Mouse (Mus musculus): ENCODE measurements around the gene Hoxd10. TPM values are rescaled to one million over a fixed set of nuclear protein-coding genes. Genes with fewer than 3 reads are reported as not detected.

Hoxd10 gene
- 0.14 TPM in 1 of 2 replicates, not detected in the other for polyA plus RNA-seq (2014; fragmentation: Nextera tagmentation; extraction: Ambion mirVana)

- no peak within 1 kb of the TSS for H3K27ac ChIP-seq (ENCODE audit: low read depth)
- 1% methylated on average over 56 of the region's 56 CpGs for WGBS
- peak within 1 kb of the TSS; percentile 21 for H3K4me2 ChIP-seq
- H3K9ac ChIP-seq: no peak within 1 kb of the TSS; the same call in 1 of the 2 replicates
- no peaks in the 10 kb centered on the region for H3K36me3 ChIP-seq (ENCODE audit: insufficient read depth)
- peak; percentile 74 for ATAC-seq (ENCODE audit: insufficient read depth)
- H3K4me1 ChIP-seq (ENCODE audit: insufficient read depth): no peaks in the 10 kb centered on the region
- peaks cover 99% of the 10 kb centered on the region for H3K27me3 ChIP-seq (ENCODE audit: insufficient read depth, low read length)
- H3K4me3 ChIP-seq (ENCODE audit: low read depth, low read length): peak within 1 kb of the TSS; percentile 19; the same call in 1 of the 2 replicates
- H3K9me3 ChIP-seq (ENCODE audit: low read depth, low read length): no peaks in the 10 kb centered on the region
- DNase-seq: peak; percentile 84
- TF ChIP-seq CTCF (IDR thresholded peaks at IDR 0.05; ENCODE audit: low read depth): peak; percentile 56
Measured at GRCm38 (mm10) chr2:74691022-74691951, at the start of gene Hoxd10. Gene Hoxd10, plus strand, starts transcription at chr2:74691924.

- Histone ChIP-seq H3K9me3 (ENCODE audit: low read depth, low read length) (no peaks in the 10 kb centered on the region), H3K27me3 (ENCODE audit: insufficient read depth, low read length) (peaks cover 31% of the 10 kb centered on the region), H3K9ac (no peak overlapping the region), H3K4me1 (ENCODE audit: insufficient read depth) (no peaks in the 10 kb centered on the region), H3K36me3 (ENCODE audit: insufficient read depth) (no peaks in the 10 kb centered on the region), H3K4me2 (no peak overlapping the region), H3K27ac (ENCODE audit: low read depth) (no peak overlapping the region), H3K4me3 (ENCODE audit: low read depth, low read length) (no peak overlapping the region)
- 70% methylated on average over 5 of the region's 5 CpGs for WGBS
- ATAC-seq (ENCODE audit: insufficient read depth): no peak
- no peak for DNase-seq
- no peak for TF ChIP-seq CTCF (IDR thresholded peaks at IDR 0.05; ENCODE audit: low read depth)
Measured at GRCm38 (mm10) chr2:74642431-74642830, 49.3 kb upstream of the Hoxd10 start.

GRCm38 (mm10) chr2:74645631-74646030 is 46.1 kb upstream of the Hoxd10 start:
- ATAC-seq (ENCODE audit: insufficient read depth): no peak
- Histone ChIP-seq H3K4me3 (ENCODE audit: low read depth, low read length) (no peak overlapping the region), H3K9ac (no peak overlapping the region), H3K36me3 (ENCODE audit: insufficient read depth) (no peaks in the 10 kb centered on the region), H3K4me1 (ENCODE audit: insufficient read depth) (no peaks in the 10 kb centered on the region), H3K27ac (ENCODE audit: low read depth) (no peak overlapping the region), H3K9me3 (ENCODE audit: low read depth, low read length) (no peaks in the 10 kb centered on the region), H3K27me3 (ENCODE audit: insufficient read depth, low read length) (peaks cover 63% of the 10 kb centered on the region), H3K4me2 (no peak overlapping the region)
- no peak for TF ChIP-seq CTCF (IDR thresholded peaks at IDR 0.05; ENCODE audit: low read depth)
- WGBS: 79% methylated on average over 3 of the region's 3 CpGs
- DNase-seq: no peak

- no peak overlapping the region for H3K27ac ChIP-seq (ENCODE audit: low read depth)
- peaks cover 79% of the 10 kb centered on the region for H3K27me3 ChIP-seq (ENCODE audit: insufficient read depth, low read length)
- H3K4me3 ChIP-seq (ENCODE audit: low read depth, low read length): no peak overlapping the region
- H3K4me1 ChIP-seq (ENCODE audit: insufficient read depth): no peaks in the 10 kb centered on the region
- DNase-seq (no peak), ATAC-seq (ENCODE audit: insufficient read depth) (no peak)
- no peak for TF ChIP-seq CTCF (IDR thresholded peaks at IDR 0.05; ENCODE audit: low read depth)
- no peak overlapping the region for H3K9ac ChIP-seq
- no peak overlapping the region for H3K4me2 ChIP-seq
- WGBS: 17% methylated on average over 7 of the region's 7 CpGs
- no peaks in the 10 kb centered on the region for H3K36me3 ChIP-seq (ENCODE audit: insufficient read depth)
- no peaks in the 10 kb centered on the region for H3K9me3 ChIP-seq (ENCODE audit: low read depth, low read length)
Measured at GRCm38 (mm10) chr2:74647082-74647864, 44.5 kb upstream of the Hoxd10 start.

GRCm38 (mm10) chr2:74652996-74653340 is 38.8 kb upstream of the Hoxd10 start:
- Histone ChIP-seq H3K4me1 (ENCODE audit: insufficient read depth) (no peaks in the 10 kb centered on the region), H3K4me3 (ENCODE audit: low read depth, low read length) (no peak overlapping the region), H3K4me2 (no peak overlapping the region), H3K9me3 (ENCODE audit: low read depth, low read length) (no peaks in the 10 kb centered on the region), H3K27me3 (ENCODE audit: insufficient read depth, low read length) (peaks cover 92% of the 10 kb centered on the region), H3K9ac (no peak overlapping the region), H3K27ac (ENCODE audit: low read depth) (no peak overlapping the region), H3K36me3 (ENCODE audit: insufficient read depth) (no peaks in the 10 kb centered on the region)
- ATAC-seq (ENCODE audit: insufficient read depth): no peak
- TF ChIP-seq CTCF (IDR thresholded peaks at IDR 0.05; ENCODE audit: low read depth): no peak
- DNase-seq: no peak
- WGBS: 49% methylated on average over 2 of the region's 2 CpGs

- Histone ChIP-seq H3K9me3 (ENCODE audit: low read depth, low read length) (no peaks in the 10 kb centered on the region), H3K27me3 (ENCODE audit: insufficient read depth, low read length) (peaks cover 92% of the 10 kb centered on the region), H3K4me2 (no peak overlapping the region), H3K27ac (ENCODE audit: low read depth) (no peak overlapping the region), H3K9ac (no peak overlapping the region), H3K4me1 (ENCODE audit: insufficient read depth) (no peaks in the 10 kb centered on the region), H3K4me3 (ENCODE audit: low read depth, low read length) (no peak overlapping the region), H3K36me3 (ENCODE audit: insufficient read depth) (no peaks in the 10 kb centered on the region)
- ATAC-seq (ENCODE audit: insufficient read depth) (no peak), DNase-seq (no peak)
- 19% methylated on average over 17 of the region's 17 CpGs for WGBS
- no peak for TF ChIP-seq CTCF (IDR thresholded peaks at IDR 0.05; ENCODE audit: low read depth)
Measured at GRCm38 (mm10) chr2:74653781-74654535, 37.8 kb upstream of the Hoxd10 start.

Measured in lung, embryonic 14.5 days (tissue).